Mouse (Mus musculus) limb, embryonic 15.5 days (tissue): ENCODE measurements around the gene Sult6b2. TPM values are rescaled to one million over a fixed set of nuclear protein-coding genes. Genes with fewer than 3 reads are reported as not detected.

ENCODE experiments used
- ATAC-seq: fragments of 200-750 bp; cut with Nextera tagmentation; 2 replicates; pipeline ENCODE4 v1.8.0; 2017; ENCODE audit warnings: low read depth, moderate TSS enrichment; ENCODE audit not compliant: insufficient number of reproducible peaks, low FRiP score, low TSS enrichment
- H3K27ac ChIP-seq: fragments of 300-500 bp; sonication (generic); 2 replicates; pipeline ENCODE4 v1.5.1; 2015; ENCODE audit warnings: moderate library complexity, mild to moderate bottlenecking, inconsistent platforms
- H3K27me3 ChIP-seq: fragments of 300-500 bp; sonication (generic); 2 replicates; pipeline ENCODE4 v1.6.1; 2015; ENCODE audit warnings: inconsistent platforms
- H3K36me3 ChIP-seq: fragments of 300-500 bp; sonication (generic); 2 replicates; pipeline ENCODE4 v1.6.1; 2015; ENCODE audit warnings: inconsistent platforms
- H3K4me1 ChIP-seq: fragments of 300-500 bp; sonication (generic); 2 replicates; pipeline ENCODE4 v1.6.1; 2015; ENCODE audit warnings: inconsistent platforms
- H3K4me2 ChIP-seq: fragments of 300-500 bp; sonication (generic); 2 replicates; pipeline ENCODE4 v1.6.1; 2015; ENCODE audit warnings: mild to moderate bottlenecking, inconsistent platforms
- H3K4me3 ChIP-seq: fragments of 300-500 bp; sonication (generic); 2 replicates; pipeline ENCODE4 v1.5.1; 2015; ENCODE audit warnings: mild to moderate bottlenecking, inconsistent platforms
- H3K9ac ChIP-seq: fragments of 300-500 bp; sonication (generic); 2 replicates; pipeline ENCODE4 v1.6.1; 2015; ENCODE audit warnings: inconsistent platforms
- H3K9me3 ChIP-seq: fragments of 300-500 bp; sonication (generic); 2 replicates; pipeline ENCODE4 v1.6.1; 2016; ENCODE audit warnings: inconsistent platforms
- WGBS: fragments of 180-500 bp; shearing (Covaris S2); methylation state at CpG from one replicate; pipeline ENCODE4 v1.1.7; 2015; 5-methylcytosine and 5-hydroxymethylcytosine counted together
- polyA plus RNA-seq: library from polyadenylated mRNA; unstranded; fragments of >200 nt; fragmentation: Nextera tagmentation; extraction: Ambion mirVana; gene quantifications from 2 replicates; pipeline ENCODE4 v1.2.1, GENCODE M21; 2015

The Sult6b2 gene
- 0.13 TPM in 1 of 2 replicates, not detected in the other for polyA plus RNA-seq

- no peak within 1 kb of the TSS for H3K9ac ChIP-seq
- ATAC-seq, result no peak
Measured at GRCm38 (mm10) chr6:142804402-142804801, at the start of gene Sult6b2. Gene Sult6b2, minus strand, starts transcription at chr6:142804502.

DNA sequence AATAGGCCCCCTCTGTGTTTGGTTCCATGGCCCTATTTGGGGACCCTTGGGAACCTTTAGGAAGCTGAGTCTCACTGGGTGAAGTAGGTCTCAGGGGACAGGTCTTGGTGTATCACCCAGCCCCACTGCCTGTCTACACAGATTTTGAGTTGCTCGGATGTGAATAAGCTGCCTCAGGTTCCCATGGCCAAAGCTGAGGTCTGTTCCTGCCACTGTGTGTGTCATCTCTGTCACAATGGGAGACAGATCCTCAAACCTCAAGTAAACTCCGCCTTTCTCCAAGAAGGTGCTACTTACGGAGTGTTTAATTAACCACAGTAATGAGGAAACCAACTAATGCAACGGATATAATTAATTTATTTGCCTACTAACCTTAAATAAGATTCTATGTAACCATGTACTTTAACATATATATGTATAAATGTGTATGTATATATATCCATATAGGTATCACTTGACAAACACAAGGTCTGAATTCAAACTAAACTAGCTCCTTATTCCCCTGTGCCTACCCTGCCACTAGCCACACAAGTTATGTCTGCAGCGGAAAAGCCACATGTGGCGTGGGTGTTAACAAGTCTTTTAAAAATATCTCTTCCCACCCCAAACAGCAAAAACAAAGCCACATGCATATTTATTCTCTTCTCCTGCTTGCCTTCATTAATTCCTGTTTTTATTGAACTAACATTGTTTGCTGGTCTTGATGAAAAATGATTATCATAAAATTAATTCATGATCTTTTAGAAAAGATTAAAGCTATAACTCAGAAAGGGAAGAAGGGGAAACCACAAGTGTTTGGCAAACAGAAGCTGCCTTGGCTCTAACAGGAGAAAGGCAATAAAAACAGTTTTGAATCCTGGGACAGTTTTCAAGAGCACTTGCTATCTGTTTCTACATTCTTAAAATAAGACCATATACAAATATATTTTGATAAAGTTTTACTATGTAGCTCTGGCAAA, 48.4 kb upstream of the Sult6b2 start:
- H3K9me3 ChIP-seq, result no peaks in the 10 kb centered on the region
- no peak for ATAC-seq
- H3K27ac ChIP-seq, result no peak overlapping the region
- 53% methylated on average over 6 of the region's 6 CpGs for WGBS
- H3K4me1 ChIP-seq, result 0 out of 2 replicates have a peak, but pooled peaks cover 3% of the 10 kb centered on the region
- no peak overlapping the region for H3K4me3 ChIP-seq
- H3K36me3 ChIP-seq, result no peaks in the 10 kb centered on the region
- no peak overlapping the region for H3K4me2 ChIP-seq
- no peak overlapping the region for H3K9ac ChIP-seq
- H3K27me3 ChIP-seq, result no peaks in the 10 kb centered on the region

More at GRCm38 (mm10) chr6:142804402-142804801, at the start of gene Sult6b2:
- Histone ChIP-seq H3K4me2 (no peak within 1 kb of the TSS), H3K9me3 (no peaks in the 10 kb centered on the region), H3K4me1 (no peaks in the 10 kb centered on the region), H3K4me3 (no peak within 1 kb of the TSS), H3K36me3 (no peaks in the 10 kb centered on the region), H3K27ac (no peak within 1 kb of the TSS), H3K27me3 (no peaks in the 10 kb centered on the region)

DNA sequence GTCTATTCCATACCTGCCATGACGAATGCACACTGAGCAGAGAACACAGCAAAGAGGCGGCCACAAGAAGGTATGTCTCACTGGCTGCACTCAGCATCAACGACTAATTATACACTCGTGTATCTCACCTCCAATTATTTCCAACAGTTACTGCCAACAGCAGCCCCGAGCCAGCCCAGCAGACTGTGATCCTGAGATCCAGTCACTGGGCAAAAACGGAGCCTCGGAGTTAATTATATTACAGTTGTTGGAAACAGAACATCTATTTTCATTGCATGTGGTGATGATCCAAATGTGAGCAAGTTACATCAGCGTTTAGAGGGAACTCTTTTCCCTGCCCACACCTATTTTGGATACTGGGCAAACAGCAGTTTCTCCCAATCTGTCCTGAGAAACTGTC, 46.1 kb upstream of the Sult6b2 start:
- ATAC-seq, result no peak
- H3K9me3 ChIP-seq, result no peaks in the 10 kb centered on the region
- no peak overlapping the region for H3K4me2 ChIP-seq
- no peaks in the 10 kb centered on the region for H3K36me3 ChIP-seq
- no peak overlapping the region for H3K4me3 ChIP-seq
- no peaks in the 10 kb centered on the region for H3K27me3 ChIP-seq
- no peak overlapping the region for H3K9ac ChIP-seq
- no peaks in the 10 kb centered on the region for H3K4me1 ChIP-seq
- WGBS, result 67% methylated on average over 8 of the region's 8 CpGs
- H3K27ac ChIP-seq, result no peak overlapping the region

DNA sequence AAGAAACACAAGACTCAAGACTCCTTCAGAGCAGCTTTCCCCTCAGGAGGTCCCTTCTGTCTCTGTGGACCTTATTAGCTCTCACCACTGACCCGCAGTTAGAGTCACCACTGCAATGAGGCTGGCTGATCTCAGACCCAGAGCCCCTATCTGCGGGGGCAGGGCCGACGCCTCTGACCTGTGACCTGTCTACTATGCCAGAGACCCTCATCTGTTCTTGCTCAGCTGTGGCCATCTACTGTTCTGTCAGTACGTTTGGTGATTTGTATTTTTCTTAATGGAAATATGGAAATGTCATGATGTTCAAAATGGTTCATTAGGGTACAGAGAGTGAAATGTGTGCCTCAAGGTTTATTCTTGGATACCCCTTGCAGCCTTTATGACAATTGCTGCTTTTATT, 45.0 kb upstream of the Sult6b2 start:
- Histone ChIP-seq H3K4me2 (no peak overlapping the region), H3K36me3 (no peaks in the 10 kb centered on the region), H3K27ac (no peak overlapping the region), H3K27me3 (no peaks in the 10 kb centered on the region), H3K4me3 (no peak overlapping the region), H3K9ac (no peak overlapping the region), H3K4me1 (no peaks in the 10 kb centered on the region), H3K9me3 (no peaks in the 10 kb centered on the region)
- WGBS, result 56% methylated on average over 5 of the region's 5 CpGs
- no peak for ATAC-seq

DNA sequence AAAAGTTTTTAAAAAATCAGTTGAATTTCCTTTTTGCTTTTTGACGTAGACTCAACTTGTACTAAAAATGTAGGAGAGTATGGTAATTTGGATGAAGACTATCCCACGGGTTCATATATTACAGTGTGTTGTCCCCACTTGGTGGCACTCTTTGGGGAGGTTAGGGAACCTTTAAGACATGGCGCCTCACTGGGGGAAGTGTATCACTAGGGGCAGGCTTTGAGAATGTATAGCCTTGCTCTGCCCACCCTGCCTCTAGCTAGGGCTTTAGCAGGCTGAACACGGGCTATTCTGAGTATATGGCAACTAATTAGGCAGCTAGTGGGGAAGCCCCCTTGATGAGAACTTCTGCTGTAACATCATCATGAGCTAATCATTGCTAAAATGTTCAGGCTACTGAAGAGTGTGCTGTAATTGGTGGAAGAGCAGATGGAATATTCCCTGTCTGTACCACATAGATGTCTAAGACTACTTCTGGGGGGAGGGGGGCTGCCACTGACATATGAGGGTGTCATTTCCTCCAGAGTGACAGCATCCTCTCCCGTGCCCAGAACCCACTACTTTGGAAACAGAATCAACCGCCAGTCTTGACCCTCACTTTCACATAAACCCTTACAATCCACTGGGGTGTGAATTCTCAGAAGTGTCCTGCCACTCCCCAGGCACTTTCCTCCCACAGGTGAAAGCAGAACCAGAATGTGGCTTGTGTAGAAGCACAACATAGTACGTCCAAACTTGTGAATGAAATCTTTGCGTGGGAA, 43.8 kb upstream of the Sult6b2 start:
- no peak overlapping the region for H3K4me2 ChIP-seq
- ATAC-seq, result no peak
- 76% methylated on average over 8 of the region's 8 CpGs for WGBS

DNA sequence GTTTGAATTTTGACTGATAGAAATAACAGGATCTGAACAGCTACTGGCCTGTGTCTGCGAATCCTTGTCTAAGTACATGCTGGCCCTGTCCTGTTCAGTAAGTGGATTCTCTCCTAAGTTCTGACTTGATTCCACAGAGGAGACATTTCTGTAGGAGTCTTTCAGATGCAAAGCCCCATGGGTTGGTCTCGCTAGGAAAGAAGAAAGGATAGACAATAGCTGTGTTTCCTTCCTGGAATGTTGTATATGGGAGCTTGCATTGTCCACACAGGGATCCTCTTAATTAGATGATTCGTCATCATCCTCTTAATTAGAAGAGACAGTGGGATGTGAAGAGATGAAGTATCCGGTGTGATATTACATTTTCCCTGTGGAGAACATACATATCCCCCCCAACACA, 42.6 kb upstream of the Sult6b2 start:
- 91% methylated on average over 4 of the region's 4 CpGs for WGBS
- no peak overlapping the region for H3K4me2 ChIP-seq
- H3K4me3 ChIP-seq, result no peak overlapping the region
- no peak overlapping the region for H3K27ac ChIP-seq
- no peaks in the 10 kb centered on the region for H3K9me3 ChIP-seq
- no peak overlapping the region for H3K9ac ChIP-seq
- H3K36me3 ChIP-seq, result no peaks in the 10 kb centered on the region
- H3K27me3 ChIP-seq, result no peaks in the 10 kb centered on the region
- ATAC-seq, result no peak
- no peaks in the 10 kb centered on the region for H3K4me1 ChIP-seq

More for the DNA sequence above, 43.8 kb upstream of the Sult6b2 start:
- Histone ChIP-seq H3K9ac (no peak overlapping the region), H3K9me3 (no peaks in the 10 kb centered on the region), H3K27ac (no peak overlapping the region), H3K4me3 (no peak overlapping the region), H3K36me3 (no peaks in the 10 kb centered on the region), H3K27me3 (no peaks in the 10 kb centered on the region), H3K4me1 (no peaks in the 10 kb centered on the region)

- ATAC-seq, result no peak
- Histone ChIP-seq H3K4me1 (no peaks in the 10 kb centered on the region), H3K4me2 (no peak overlapping the region), H3K4me3 (no peak overlapping the region), H3K27me3 (no peaks in the 10 kb centered on the region), H3K36me3 (no peaks in the 10 kb centered on the region), H3K9me3 (no peaks in the 10 kb centered on the region), H3K27ac (no peak overlapping the region), H3K9ac (no peak overlapping the region)
- 87% methylated on average over 4 of the region's 4 CpGs for WGBS
Measured at GRCm38 (mm10) chr6:142845066-142845465, 40.8 kb upstream of the Sult6b2 start.

DNA sequence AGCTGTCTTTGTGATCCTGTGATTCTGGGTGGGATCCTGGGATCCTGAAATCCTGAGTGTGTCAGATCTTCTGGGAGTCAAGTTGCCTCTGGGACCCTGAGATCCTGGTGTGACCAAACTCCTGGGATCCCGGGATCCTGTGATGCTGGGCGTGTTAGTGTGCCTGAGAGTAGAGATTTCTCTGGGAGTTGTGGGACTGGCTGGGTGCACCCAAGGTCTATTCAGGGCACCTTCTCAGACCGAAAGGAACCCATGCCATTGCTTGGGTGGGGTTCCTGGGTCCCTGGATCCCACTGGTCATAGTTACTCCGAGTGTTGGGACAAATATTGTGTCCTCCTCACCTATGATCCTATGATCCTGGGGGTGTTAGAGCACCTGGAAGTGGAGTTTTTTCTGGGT, 39.8 kb upstream of the Sult6b2 start:
- H3K4me2 ChIP-seq, result no peak overlapping the region
- H3K36me3 ChIP-seq, result no peaks in the 10 kb centered on the region
- H3K9ac ChIP-seq, result no peak overlapping the region
- ATAC-seq, result no peak
- no peaks in the 10 kb centered on the region for H3K9me3 ChIP-seq
- no peak overlapping the region for H3K4me3 ChIP-seq
- no peaks in the 10 kb centered on the region for H3K27me3 ChIP-seq
- no peaks in the 10 kb centered on the region for H3K4me1 ChIP-seq
- 76% methylated on average over 4 of the region's 4 CpGs for WGBS
- no peak overlapping the region for H3K27ac ChIP-seq

- 91% methylated on average over 1 of the region's 1 CpGs for WGBS
- 0 out of 2 replicates have a peak, but pooled peaks cover 3% of the 10 kb centered on the region for H3K4me1 ChIP-seq
Measured at GRCm38 (mm10) chr6:142838501-142838900, 34.2 kb upstream of the Sult6b2 start.

DNA sequence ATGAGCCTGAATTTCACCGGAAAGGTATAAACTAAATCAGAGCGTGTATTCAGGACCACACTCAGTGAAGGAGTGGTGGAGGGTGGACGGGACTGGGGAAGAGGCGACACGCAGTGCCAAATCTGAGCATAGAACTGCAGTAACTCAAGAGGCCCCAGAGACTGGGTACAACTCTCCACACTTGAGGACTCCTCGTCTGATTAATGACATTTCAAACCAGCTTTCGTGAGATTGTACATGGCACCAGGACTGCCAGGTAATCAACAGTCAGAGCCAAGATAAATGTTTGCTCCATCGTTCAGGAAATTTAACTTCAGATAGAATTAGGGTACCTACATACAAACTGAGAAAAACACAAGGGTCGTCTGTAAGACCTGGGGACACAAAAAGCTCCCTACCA, 33.0 kb upstream of the Sult6b2 start:
- H3K9ac ChIP-seq, result no peak overlapping the region
- H3K4me1 ChIP-seq, result 0 out of 2 replicates have a peak, but pooled peaks cover 3% of the 10 kb centered on the region
- no peak for ATAC-seq
- WGBS, result 65% methylated on average over 9 of the region's 9 CpGs
- H3K36me3 ChIP-seq, result no peaks in the 10 kb centered on the region
- H3K4me3 ChIP-seq, result no peak overlapping the region
- H3K9me3 ChIP-seq, result no peaks in the 10 kb centered on the region
- no peak overlapping the region for H3K27ac ChIP-seq
- no peak overlapping the region for H3K4me2 ChIP-seq
- no peaks in the 10 kb centered on the region for H3K27me3 ChIP-seq

More at GRCm38 (mm10) chr6:142838501-142838900, 34.2 kb upstream of the Sult6b2 start:
- Histone ChIP-seq H3K27me3 (no peaks in the 10 kb centered on the region), H3K9ac (no peak overlapping the region), H3K4me2 (no peak overlapping the region), H3K36me3 (no peaks in the 10 kb centered on the region), H3K9me3 (no peaks in the 10 kb centered on the region), H3K4me3 (no peak overlapping the region), H3K27ac (no peak overlapping the region)
- no peak for ATAC-seq

DNA sequence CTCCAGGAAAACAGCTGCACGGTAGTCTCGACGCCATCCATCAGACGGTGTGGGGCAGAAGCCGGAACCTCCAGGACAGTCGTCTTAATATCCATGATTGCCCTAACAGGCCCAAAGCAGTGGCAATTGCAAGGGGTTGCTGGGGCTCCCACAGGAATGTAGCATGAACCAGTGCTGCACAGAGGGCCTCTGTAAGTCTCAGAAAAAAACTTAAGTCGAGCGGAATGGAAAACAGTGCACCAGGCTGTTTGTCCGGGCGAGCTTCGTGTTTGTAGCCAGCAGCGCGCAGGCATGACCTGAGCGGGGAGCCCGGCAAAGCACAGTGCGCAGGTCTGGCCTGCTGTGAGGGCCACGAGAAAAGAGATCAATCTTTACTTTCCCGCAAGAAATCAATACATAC, 31.4 kb upstream of the Sult6b2 start:
- H3K9me3 ChIP-seq, result no peaks in the 10 kb centered on the region
- ATAC-seq, result 0 out of 2 replicates have a peak, but pooled peaks have one; percentile 30
- no peaks in the 10 kb centered on the region for H3K27me3 ChIP-seq
- 0 out of 2 replicates have a peak, but pooled peaks cover 3% of the 10 kb centered on the region for H3K4me1 ChIP-seq
- 47% methylated on average over 18 of the region's 18 CpGs for WGBS
- H3K4me3 ChIP-seq, result no peak overlapping the region
- no peak overlapping the region for H3K4me2 ChIP-seq
- no peaks in the 10 kb centered on the region for H3K36me3 ChIP-seq
- no peak overlapping the region for H3K27ac ChIP-seq
- no peak overlapping the region for H3K9ac ChIP-seq

GRCm38 (mm10) chr6:142834911-142835310, 30.6 kb upstream of the Sult6b2 start:
- ATAC-seq, result no peak
- no peaks in the 10 kb centered on the region for H3K36me3 ChIP-seq
- H3K4me3 ChIP-seq, result no peak overlapping the region
- H3K9ac ChIP-seq, result no peak overlapping the region
- no peaks in the 10 kb centered on the region for H3K9me3 ChIP-seq
- H3K27ac ChIP-seq, result no peak overlapping the region; the same call in 1 of the 2 replicates
- 0 out of 2 replicates have a peak, but pooled peaks cover 3% of the 10 kb centered on the region for H3K4me1 ChIP-seq
- 66% methylated on average over 4 of the region's 4 CpGs for WGBS
- no peak overlapping the region for H3K4me2 ChIP-seq
- no peaks in the 10 kb centered on the region for H3K27me3 ChIP-seq
